Mouse (Mus musculus) kidney, adult 2 months (tissue): ENCODE data around the gene Grin3b. TPM values are rescaled to one million over a fixed set of nuclear protein-coding genes. Genes with fewer than 3 reads are reported as not detected.
A peak's percentile ranks its signal among the peaks of the same experiment; 100 is the strongest.

ENCODE experiments used
- DNase-seq: peaks from one replicate; pipeline ENCODE4 v3.0.0; 2021
- H3K27ac ChIP-seq: fragments of 200-500 bp; 2 replicates; pipeline ENCODE4 v1.5.1; 2012; ENCODE audit warnings: low read depth, low read length, control low read depth, inconsistent platforms; ENCODE audit not compliant: insufficient read depth
- H3K27me3 ChIP-seq: fragments of 200-500 bp; replicated peaks from 2 replicates; pipeline ENCODE4 v1.6.1; 2012; ENCODE audit warnings: mild to moderate bottlenecking, moderate library complexity, low read length, inconsistent platforms; ENCODE audit not compliant: control insufficient read depth, insufficient read depth
- H3K36me3 ChIP-seq: fragments of 200-500 bp; 2 replicates; pipeline ENCODE4 v1.6.1; 2012; ENCODE audit warnings: mild to moderate bottlenecking, moderate library complexity, low read length, inconsistent platforms; ENCODE audit not compliant: control insufficient read depth, insufficient read depth
- H3K4me1 ChIP-seq: fragments of 200-500 bp; 2 replicates; pipeline ENCODE4 v1.6.1; 2011; ENCODE audit warnings: low read length; ENCODE audit not compliant: control insufficient read depth, insufficient read depth
- H3K4me3 ChIP-seq: fragments of 200-500 bp; 2 replicates; pipeline ENCODE4 v1.5.1; 2011; ENCODE audit warnings: mild to moderate bottlenecking, low read depth, low read length, control low read depth; ENCODE audit not compliant: insufficient read depth
- CTCF ChIP-seq: fragments of 200-500 bp; conservative IDR thresholded peaks from 2 replicates; pipeline ENCODE4 v1.5.1; 2011; ENCODE audit warnings: low read depth, mild to moderate bottlenecking, control low read depth, low read length, moderate library complexity, mixed read lengths; ENCODE audit not compliant: insufficient read depth, insufficient read length
- POLR2A ChIP-seq: fragments of 200-500 bp; IDR thresholded peaks from one replicate; pipeline ENCODE4 v1.6.1; 2011; ENCODE audit warnings: low read depth, low read length, control low read depth
- WGBS: fragments of 180-500 bp; shearing (Covaris S2); methylation state at CpG from one replicate; pipeline ENCODE4 v1.1.7; 2018; 5-methylcytosine and 5-hydroxymethylcytosine counted together
- polyA plus RNA-seq: library from polyadenylated mRNA; depleted of rRNA; stranded (reverse); fragments of >200 nt; gene quantifications from 2 replicates; pipeline ENCODE4 v1.2.3, GENCODE M21; 2012

Grin3b gene
- polyA plus RNA-seq, 1 experiment, result 1.6 TPM

DNA sequence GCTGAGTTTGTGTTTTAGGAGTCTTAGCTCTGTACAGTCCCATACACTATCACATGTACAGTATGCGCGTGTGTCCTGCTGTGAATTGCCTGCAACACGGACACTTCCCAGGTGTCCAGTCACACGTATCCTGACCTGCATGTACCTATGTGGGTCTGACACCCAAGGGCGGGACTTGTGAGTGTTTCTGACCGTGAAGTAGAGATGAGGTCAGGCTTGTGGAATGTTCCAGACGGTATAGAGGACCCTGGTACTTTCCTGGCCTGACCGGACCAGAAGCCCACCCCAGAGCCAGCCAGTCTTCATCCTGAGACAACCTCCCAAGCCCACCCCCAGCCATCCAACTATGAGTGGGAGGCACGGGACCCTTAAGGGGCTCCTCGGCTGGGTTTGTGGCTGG lies 45.1 kb downstream of the Grin3b start:
- Histone ChIP-seq H3K27me3 (no peaks in the 10 kb centered on the region), H3K4me3 (no peak overlapping the region), H3K4me1 (no peaks in the 10 kb centered on the region), H3K27ac (no peak overlapping the region), H3K36me3 (no peaks in the 10 kb centered on the region)
- DNase-seq, result no peak
- WGBS, result 79% methylated on average over 10 of the region's 10 CpGs
- no peak for TF ChIP-seq CTCF
- TF ChIP-seq POLR2A, result no peak

DNA sequence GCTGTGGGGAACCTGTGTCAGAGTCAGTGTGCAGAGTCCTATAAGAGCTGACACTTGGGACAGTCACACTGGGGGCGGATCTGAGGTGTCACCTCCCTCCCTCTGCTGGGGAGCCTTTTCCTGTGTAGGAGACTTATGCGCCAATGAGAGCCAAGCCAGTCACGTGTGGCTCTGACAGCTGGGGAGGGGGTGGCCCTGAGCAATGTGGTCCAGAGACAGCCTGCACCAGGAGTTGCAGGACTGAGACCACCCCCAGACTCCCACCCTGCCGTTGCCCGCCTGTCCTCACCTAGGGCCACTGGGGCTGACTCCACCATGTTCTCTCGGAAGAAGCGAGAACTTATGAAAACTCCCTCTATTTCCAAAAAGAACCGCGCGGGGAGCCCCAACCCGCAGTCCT lies 46.0 kb downstream of the Grin3b start, which contains the start of gene Arhgap45:
TSS of gene Arhgap45 (plus strand) at position 143 of the 400 bp plus-strand sequence.
- peak; percentile 38 for DNase-seq

DNA sequence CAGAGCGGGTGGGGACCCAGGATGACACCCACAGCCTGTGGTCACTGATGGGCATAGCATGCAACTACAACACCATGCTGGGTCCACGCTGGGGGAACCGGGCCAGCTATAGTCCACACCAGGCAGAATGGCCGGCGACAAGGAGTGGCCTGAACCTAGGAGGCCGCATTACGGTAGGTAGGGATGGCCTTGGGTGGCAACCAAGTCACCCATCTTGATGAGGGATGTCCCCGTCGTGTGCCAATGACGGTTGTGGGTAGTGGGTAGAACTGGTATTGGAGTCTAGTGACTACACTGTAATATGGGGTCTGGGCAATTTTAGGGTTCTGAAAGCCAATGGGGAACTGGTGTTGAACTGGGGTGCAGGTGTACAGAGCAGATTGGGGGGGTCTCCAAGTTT lies 46.4 kb downstream of the Grin3b start:
- Histone ChIP-seq H3K36me3 (no peaks in the 10 kb centered on the region), H3K27me3 (no peaks in the 10 kb centered on the region), H3K4me1 (no peaks in the 10 kb centered on the region), H3K4me3 (peak overlapping the region; percentile 24; the same call in 1 of the 2 replicates), H3K27ac (no peak overlapping the region)
- 85% methylated on average over 10 of the region's 10 CpGs for WGBS
- no peak for TF ChIP-seq POLR2A
- no peak for TF ChIP-seq CTCF
- no peak for DNase-seq

More for the DNA sequence above, 46.0 kb downstream of the Grin3b start, which contains the start of gene Arhgap45:
- H3K27ac ChIP-seq, result no peak within 1 kb of the TSS
- H3K36me3 ChIP-seq, result no peaks in the 10 kb centered on the region
- no peak for TF ChIP-seq POLR2A
- no peak for TF ChIP-seq CTCF
- H3K27me3 ChIP-seq, result no peaks in the 10 kb centered on the region
- peak within 1 kb of the TSS; percentile 24; the same call in 1 of the 2 replicates for H3K4me3 ChIP-seq
- no peaks in the 10 kb centered on the region for H3K4me1 ChIP-seq
- WGBS, result 67% methylated on average over 11 of the region's 11 CpGs

DNA sequence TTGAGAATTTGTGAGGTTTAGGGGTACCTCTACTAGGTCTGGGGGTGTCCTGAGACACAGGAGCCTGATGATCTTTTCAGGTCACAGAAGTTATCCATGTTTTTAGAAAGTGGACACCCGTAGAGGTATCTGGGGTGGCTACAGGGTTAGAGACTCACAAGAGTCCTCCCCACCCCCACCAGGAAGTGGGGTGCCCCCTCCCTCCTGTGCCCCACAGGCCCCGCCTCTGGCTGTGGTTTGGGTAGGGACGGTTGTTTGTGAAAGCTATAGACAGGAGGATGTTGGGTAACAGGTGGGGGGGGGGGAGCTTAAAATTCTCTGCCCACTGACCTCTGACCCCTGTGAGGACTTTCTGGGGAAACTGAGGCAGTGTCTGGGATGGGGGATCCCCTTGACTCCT lies 46.8 kb downstream of the Grin3b start:
- peak; percentile 48 for DNase-seq
- H3K27ac ChIP-seq, result no peak overlapping the region
- no peaks in the 10 kb centered on the region for H3K36me3 ChIP-seq
- 60% methylated on average over 3 of the region's 3 CpGs for WGBS
- H3K27me3 ChIP-seq, result no peaks in the 10 kb centered on the region
- TF ChIP-seq POLR2A (no peak), CTCF (no peak)
- H3K4me1 ChIP-seq, result no peaks in the 10 kb centered on the region
- H3K4me3 ChIP-seq, result no peak overlapping the region

DNA sequence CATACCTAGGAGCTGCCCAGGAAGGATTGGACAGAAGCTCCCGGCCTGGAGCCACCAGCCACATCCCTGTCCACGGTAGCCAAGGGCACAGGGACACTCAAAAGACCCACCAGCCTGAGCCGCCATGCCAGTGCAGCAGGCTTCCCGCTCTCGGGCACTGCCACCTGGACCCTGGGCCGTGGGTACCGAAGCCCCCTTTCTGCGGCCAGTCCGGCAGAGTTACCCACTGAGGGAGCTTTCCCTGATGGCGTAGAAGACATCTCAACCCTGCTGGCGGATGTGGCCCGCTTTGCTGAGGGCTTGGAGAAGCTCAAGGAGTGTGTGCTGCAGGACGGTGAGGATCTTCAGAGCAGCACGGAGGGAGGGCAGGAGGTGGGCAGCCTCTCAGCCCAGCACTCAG lies 47.3 kb downstream of the Grin3b start:
- TF ChIP-seq CTCF, result no peak
- no peak for TF ChIP-seq POLR2A
- Histone ChIP-seq H3K27ac (no peak overlapping the region), H3K36me3 (no peaks in the 10 kb centered on the region), H3K4me1 (no peaks in the 10 kb centered on the region), H3K27me3 (no peaks in the 10 kb centered on the region), H3K4me3 (no peak overlapping the region)
- 83% methylated on average over 14 of the region's 14 CpGs for WGBS
- no peak for DNase-seq

DNA sequence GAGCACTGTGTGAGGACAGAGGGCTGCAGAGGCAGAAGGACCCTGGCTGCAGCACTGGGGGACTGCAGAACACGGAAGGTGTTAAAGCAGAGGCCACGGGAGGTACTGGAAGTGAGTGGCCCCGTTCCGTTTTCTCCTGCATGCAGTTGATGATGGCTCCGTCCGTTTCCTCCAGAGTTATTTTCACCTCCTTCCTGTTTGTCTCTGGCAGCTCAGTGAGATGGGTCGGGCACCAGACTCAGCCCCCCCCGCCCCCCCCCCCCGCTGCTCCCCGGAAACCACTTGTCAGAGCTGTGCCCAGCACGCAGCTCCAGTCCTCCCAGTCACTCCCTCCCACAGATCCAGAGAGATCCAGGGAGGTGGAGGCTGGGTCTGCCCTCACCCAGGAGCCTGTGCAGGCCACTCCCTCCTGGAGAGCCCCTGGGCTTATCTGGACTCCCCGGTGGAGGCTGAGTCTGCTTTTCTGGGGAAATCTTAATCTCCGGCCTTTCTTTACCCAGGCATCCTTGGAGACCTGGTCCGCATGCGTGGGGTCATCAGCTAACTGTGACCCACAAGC lies 48.3 kb downstream of the Grin3b start:
- no peaks in the 10 kb centered on the region for H3K27me3 ChIP-seq
- H3K4me3 ChIP-seq, result no peak overlapping the region
- 0 out of 2 replicates have a peak, but pooled peaks have one; percentile 4 for TF ChIP-seq CTCF
- TF ChIP-seq POLR2A, result no peak
- H3K4me1 ChIP-seq, result no peaks in the 10 kb centered on the region
- WGBS, result 14% methylated on average over 14 of the region's 15 CpGs
- no peaks in the 10 kb centered on the region for H3K36me3 ChIP-seq
- DNase-seq, result peak; percentile 65
- peak overlapping the region; percentile 58 for H3K27ac ChIP-seq

DNA sequence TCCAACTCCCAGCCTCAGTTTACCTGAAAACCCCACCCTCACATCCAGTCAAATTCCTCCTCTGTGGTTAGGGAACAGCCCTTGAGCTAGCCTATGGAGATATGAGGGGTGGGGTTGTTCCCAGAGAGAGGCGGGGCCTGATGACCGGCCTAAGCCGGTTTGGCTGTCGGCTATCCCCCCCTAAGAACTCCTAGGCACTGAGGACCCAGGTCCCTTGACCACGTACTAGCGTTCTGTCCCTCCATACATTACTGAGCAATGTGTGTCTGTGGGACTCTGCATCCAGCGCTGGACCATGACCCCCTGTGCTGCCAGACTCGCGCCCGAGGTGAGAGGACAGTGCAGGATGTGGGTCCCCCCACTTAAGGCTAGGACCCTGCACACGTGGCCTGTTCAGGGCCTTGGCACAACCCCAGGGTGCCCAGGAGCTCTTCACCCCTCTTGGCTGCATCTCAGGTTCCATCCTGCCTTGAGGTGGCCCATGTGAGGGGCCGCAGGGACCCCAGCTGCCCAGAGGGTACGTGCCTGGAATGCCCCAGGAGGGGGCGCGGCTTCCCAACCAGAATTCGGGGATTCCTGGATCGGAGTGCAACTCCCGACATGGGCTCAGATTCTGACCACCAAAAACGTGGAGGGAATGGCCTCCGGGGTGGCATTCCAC lies 49.1 kb downstream of the Grin3b start:
- Histone ChIP-seq H3K36me3 (no peaks in the 10 kb centered on the region), H3K4me3 (no peak overlapping the region), H3K4me1 (no peaks in the 10 kb centered on the region), H3K27me3 (no peaks in the 10 kb centered on the region), H3K27ac (0 out of 2 replicates have a peak overlapping the region, but pooled peaks have one; percentile 4)
- TF ChIP-seq POLR2A (no peak), CTCF (no peak)
- DNase-seq, result peak; percentile 25
- WGBS, result 42% methylated on average over 20 of the region's 20 CpGs
